Mouse (Mus musculus): ENCODE measurements around the gene S100a9.
A peak's percentile ranks its signal among the peaks of the same experiment; 100 is the strongest.

Gene S100a9

GRCm38 (mm10) chr3:90695613-90696012 lies at the start of gene S100a9:
TSS of gene S100a9 (minus strand) at chr3:90695721.
- no peak for DNase-seq (ENCODE audit: low read depth)

- no peak for DNase-seq (ENCODE audit: low read depth)
These were observed 31.1 kb upstream of the S100a9 start, which contains the start of gene Pglyrp4 for GRCm38 (mm10) chr3:90726606-90727005. TSS of gene Pglyrp4 (plus strand) at chr3:90726906.

DNA sequence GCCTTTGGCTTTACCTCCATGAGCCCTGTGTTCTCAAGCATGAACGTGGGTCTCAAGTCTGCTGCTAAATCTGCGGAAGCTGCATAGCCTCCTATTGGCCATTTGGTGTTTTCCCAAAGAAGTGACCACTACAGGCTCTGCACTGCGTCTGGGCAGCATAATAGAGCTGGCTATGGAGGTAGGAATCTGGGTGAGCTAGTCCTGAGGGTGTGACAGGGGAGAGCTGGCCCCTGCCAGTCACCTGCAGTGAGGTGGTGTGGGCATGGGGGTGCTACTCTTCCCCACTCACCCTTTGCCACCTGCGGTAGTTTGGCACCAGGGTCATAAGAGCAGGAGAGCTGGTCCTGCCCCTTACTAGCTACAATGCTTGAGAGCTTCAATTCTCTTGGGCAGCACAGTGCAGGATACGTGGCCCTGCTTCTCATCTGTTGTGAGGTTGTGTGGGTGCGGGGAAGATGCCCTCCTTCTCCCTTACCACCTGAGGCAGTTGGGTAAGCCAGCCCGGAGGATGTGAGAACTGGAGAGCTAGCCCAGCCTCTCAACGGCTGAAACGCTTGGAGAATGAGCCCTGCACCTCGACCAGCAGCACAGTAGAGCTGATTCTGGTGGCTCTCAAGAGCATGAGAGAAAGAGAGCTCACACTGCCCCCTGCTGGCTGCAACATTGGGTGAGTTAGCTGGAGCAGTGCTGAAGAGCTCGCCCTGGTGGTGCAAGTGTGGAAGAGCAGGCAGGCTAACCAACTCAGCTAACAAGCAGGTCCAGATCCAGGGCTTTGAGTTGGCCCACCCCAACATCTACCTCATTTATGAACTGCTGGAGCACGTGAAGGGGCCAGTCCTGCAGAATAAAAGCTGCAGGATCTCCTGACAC lies 14.3 kb upstream of the S100a9 start:
- DNase-seq (ENCODE audit: low read depth) = peak; percentile 95

- DNase-seq (ENCODE audit: low read depth) = peak; percentile 69
These were observed 13.1 kb upstream of the S100a9 start for GRCm38 (mm10) chr3:90708523-90709202.

DNA sequence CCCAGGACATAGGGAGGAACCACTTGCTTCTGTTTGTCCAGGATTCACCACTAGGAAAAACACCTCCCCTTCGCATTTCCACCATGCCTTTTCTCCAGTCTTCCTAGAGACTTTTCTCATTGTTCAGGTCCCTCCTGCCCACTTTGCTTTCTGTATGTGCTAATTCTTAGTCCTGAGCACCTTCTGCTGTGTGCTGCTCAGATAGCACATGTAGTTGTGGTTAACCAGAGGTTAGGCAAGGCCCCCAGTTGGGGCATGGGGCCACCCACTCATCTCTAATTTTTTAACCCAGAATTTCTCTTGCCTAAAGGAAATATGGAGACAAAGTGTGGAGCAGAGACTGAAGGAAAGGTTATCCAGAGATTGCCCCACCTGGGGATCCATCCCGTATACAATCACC lies 6.7 kb upstream of the S100a9 start:
- DNase-seq (ENCODE audit: low read depth) = no peak

DNA sequence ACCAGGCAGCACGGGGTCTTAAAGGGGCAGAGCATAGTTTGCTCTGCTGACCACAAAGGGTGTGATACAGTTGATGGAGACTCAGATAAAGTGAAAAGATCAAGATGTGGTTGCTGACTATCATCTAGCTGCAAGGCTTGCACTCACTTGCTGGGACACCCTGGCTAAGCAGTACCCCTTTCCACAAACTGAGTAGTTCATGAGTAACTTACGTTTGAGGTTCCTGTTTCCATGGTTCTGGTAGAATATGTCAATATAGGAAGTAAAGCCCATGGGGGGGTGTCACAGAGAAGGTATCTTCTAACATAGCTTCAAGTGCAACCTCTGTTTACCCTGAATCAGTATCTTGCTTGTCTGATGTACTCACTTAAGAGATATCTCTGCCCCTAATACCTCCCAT lies 2.0 kb downstream of the S100a9 start:
- no peak for DNase-seq (ENCODE audit: low read depth)

DNA sequence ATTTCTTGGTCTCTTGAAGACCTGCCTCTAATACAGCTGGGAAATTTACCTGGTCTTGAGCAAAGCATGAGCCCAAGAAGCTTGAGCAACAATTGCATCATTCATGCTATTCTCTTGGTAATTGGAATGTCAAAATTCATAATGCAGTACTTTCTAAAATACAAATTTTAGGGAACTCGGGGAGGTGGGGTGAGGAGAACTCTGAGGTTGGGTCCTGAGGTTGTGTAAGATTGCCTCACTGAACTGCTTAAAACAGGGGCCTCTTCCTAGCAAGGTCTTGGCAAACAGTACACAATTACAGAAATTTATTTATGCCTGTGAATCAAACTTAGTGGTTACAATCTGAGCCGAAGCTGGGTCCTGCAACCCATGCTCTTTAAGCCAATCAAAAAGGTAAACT lies 8.7 kb downstream of the S100a9 start:
- DNase-seq (ENCODE audit: low read depth) = no peak

DNA sequence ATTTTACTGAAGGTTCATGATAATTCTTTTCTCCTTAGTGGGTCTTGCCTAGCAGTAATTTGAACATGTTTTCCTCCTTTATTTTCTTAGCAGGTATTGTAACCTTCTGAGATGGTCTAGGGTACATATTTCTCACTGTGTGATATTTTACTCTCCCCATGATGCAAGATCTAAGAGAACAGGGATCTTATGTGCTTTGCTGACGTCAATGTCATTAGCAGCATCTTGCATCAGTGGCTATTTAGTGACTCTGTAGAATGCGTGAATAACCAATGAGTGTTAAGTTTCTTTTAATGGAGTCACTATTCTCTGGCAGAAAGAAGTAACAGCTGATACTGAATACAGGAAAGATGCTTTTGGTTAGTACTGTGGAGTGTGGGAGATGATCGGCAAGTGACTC lies 11.6 kb downstream of the S100a9 start:
- DNase-seq (ENCODE audit: low read depth) = no peak

- no peak for DNase-seq (ENCODE audit: low read depth)
These were observed 16.9 kb downstream of the S100a9 start for GRCm38 (mm10) chr3:90678656-90679055.

GRCm38 (mm10) chr3:90668846-90669245 lies 26.7 kb downstream of the S100a9 start, which contains the start of gene S100a8:
TSS of gene S100a8 (plus strand) at chr3:90668978.
- peak; percentile 89 for DNase-seq (ENCODE audit: low read depth)

- peak; percentile 60 for DNase-seq (ENCODE audit: low read depth)
These were observed 31.3 kb downstream of the S100a9 start for GRCm38 (mm10) chr3:90664219-90664618.

DNA sequence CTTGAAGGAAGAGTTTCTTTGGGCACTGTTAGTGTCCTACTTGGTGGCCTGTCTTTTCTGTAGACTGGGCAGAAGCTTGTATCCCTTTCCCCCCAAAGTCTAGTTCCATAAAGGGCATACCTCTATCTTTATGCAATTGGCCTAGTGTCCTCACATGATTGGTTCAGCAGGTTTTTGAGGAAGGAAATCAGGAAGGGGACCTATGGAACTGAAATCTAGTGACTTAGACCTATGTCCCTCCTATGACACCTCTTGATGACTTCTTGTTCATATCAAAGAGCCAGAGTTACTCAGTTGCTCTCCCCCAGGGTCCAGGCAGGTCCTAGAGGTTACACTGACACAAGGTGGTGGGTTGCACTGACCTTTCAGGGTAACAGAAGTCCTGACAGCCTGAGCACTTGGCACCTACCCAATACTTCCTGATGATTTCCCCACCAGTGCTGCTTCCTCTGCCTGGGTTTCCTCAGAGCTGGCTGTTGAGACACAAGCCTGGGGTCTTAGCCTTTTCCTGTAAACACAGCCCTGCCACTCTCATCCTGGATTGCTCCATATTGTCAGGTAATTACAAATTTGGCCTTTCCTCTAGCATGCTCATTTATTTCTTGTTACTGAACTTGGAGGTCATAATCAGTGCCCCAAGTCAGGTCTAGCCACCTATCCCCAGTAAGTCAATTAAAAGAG lies 36.0 kb downstream of the S100a9 start:
- no peak for DNase-seq (ENCODE audit: low read depth)

DNA sequence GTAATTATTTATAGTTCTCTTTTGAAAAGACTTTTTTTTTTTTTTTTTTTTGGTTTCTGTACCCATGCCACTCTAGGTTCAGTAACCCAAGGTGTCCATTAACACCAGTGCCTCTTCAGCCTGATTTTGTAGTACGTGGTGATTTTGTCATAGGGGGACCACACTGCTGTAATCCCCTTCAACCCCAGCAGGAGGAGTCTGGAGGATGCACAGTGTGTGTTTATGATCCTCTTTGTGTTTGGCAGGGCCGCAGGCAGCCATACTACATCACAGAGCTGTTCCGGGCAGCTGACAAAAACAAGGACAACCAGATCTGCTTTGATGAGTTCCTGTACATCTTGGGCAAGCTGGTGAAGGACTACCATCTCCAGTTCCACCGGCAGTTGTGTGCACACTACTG lies 38.1 kb downstream of the S100a9 start:
- DNase-seq (ENCODE audit: low read depth) = peak; percentile 36

GRCm38 (mm10) chr3:90653717-90654116 lies 41.8 kb downstream of the S100a9 start, which contains the start of gene S100a7a:
TSS of gene S100a7a (plus strand) at chr3:90654017.
- no peak for DNase-seq (ENCODE audit: low read depth)

- DNase-seq (ENCODE audit: low read depth) = peak; percentile 93
These were observed 42.5 kb downstream of the S100a9 start for GRCm38 (mm10) chr3:90652878-90653508.

- DNase-seq (ENCODE audit: low read depth) = no peak
These were observed 45.7 kb downstream of the S100a9 start for GRCm38 (mm10) chr3:90649832-90650231.

DNA sequence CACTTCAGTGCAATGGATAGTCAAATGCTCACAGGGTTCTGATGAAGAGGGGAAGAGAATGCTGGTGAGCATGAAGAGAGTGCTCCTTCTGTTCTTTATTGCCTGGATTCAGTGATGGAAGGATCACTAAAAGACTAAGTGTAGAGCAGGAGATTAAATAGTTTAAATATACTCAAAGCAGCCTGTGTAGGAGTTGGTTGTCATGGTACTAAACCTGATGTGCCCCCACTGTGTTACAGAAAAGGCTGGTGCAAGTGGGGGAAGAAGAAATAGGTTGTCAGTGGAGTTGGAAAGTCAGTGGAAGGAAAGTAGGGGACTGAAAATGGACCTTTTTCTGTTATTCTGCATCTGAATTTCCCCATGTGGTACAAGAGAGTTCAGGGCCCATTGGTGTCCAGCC lies 46.5 kb downstream of the S100a9 start:
- no peak for DNase-seq (ENCODE audit: low read depth)

- DNase-seq (ENCODE audit: low read depth) = no peak
These were observed 48.2 kb downstream of the S100a9 start for GRCm38 (mm10) chr3:90647291-90647690.

GRCm38 (mm10) chr3:90644220-90644619 lies 51.3 kb downstream of the S100a9 start:
- DNase-seq (ENCODE audit: low read depth) = peak; percentile 74

Data from NIH3T3 (cell line).